Comparison of ENCODE assay signal across 18 mouse cellular contexts in the genomic region with DNA sequence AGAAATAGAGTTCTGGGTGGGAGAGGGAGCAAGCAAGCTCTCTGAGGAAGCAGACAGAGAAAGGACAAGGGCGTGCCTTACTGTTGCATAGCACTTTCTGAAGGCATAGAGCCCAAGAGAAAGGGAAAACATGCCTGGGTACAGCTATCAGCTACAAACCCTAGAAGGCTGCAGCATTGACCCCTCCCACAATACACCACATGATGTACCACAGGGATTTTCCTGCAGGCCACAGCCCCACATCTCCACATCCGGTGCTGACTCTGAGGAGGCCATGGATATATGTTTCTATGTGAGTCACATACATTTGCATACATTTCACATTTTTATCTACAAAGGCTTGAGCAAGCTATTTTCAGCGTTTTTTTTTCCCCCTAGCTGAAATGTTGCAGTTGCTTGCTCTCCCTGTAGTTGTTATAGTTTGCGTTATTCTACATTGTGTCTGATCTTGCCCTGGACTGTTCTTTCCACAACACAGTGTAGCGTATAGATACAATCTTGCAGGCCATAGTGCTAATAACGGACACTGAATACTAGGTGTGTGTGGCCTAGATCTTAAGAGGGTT. TPM values are rescaled to one million over a fixed set of nuclear protein-coding genes. Genes with fewer than 3 reads are reported as not detected.
DNase-seq lines count a peak whose midpoint lies in the region; ATAC-seq and TF ChIP-seq lines count a peak whose summit lies in the region.
"Had no signal": no experiment of that assay in that cellular context is flagged by ENCODE, and none has a peak within 500 bp of the region (broad histone marks: within the 10 kb centered on the region; RNA-seq: fewer than 3 reads in every experiment).

No protein-coding gene starts in this region.

- no peak for ATAC-seq in megakaryocyte progenitor cell, adult 5-6 weeks (replicated peaks; ENCODE audit: poor library complexity)
- ATAC-seq: forebrain, embryonic 14.5 days had no signal

- peak; percentile 24 to 37 for DNase-seq in left cerebral cortex, adult 2 months (ENCODE audit: extremely low spot score in 1 of 2, low spot score in 2 of 2)
- DNase-seq in left cerebral cortex, postnatal 4 days: no peak
- DNase-seq in T-cell, adult 2 months (ENCODE audit: low spot score): peak; percentile 16
- DNase-seq in frontal cortex, postnatal 36 days (ENCODE audit: low spot score in 2 of 2): peak; percentile 54 to 69
- DNase-seq in telencephalon, adult 2 months (ENCODE audit: low read depth, low spot score): peak; percentile 59
- no peak for DNase-seq in heart, adult 8-10 months (ENCODE audit: low spot score)
- DNase-seq: adrenal gland, postnatal 10 days; cerebellum, postnatal 10 days; heart, postnatal 10 days; lung, postnatal 4 days; midbrain, embryonic 14.5 days had no signal

- intact Hi-C loops in left cerebral cortex, adult 2 months (cut with DNase I): no loop called here
- intact Hi-C loops in left cerebral cortex, postnatal 4 days (cut with DNase I): loop anchor here (10.0 kb wide), 1 partner anchor 48 kb away; no protein-coding TSS in a partner anchor

- H3K27ac ChIP-seq in left cerebral cortex, adult 2 months: peak overlapping the region; percentile 98
- H3K27ac ChIP-seq: embryonic facial prominence, embryonic 12.5 days; hindbrain, embryonic 15.5 days; limb, embryonic 12.5 days; liver, embryonic 15.5 days had no signal

- TF ChIP-seq CTCF in left cerebral cortex, adult 2 months (IDR thresholded peaks at IDR 0.05): peak; percentile 10; the same call in 1 of the 2 replicates

- H3K4me3 ChIP-seq in left cerebral cortex, adult 2 months: no peak overlapping the region
- H3K4me3 ChIP-seq: embryonic facial prominence, embryonic 12.5 days; hindbrain, embryonic 15.5 days; kidney, embryonic 15.5 days; limb, embryonic 12.5 days; liver, embryonic 15.5 days had no signal

RNA-seq across cellular contexts. Expression of a gene that starts 49.2 kb away (rescaled TPM):
- total RNA-seq in left cerebral cortex, adult 2 months (2021): 100 to 1,000 TPM; 436 to 450 TPM
- total RNA-seq in left cerebral cortex, postnatal 4 days (2021): 100 to 1,000 TPM; 267 to 280 TPM
- 25.2 and 32.5 TPM in 2 replicates for total RNA-seq in megakaryocyte progenitor cell, adult 5-6 weeks (2015)
- 45.9 and 49.7 TPM in 2 replicates for total RNA-seq in megakaryocyte progenitor cell, adult 5-6 weeks (2017)
- 10 to 100 TPM; 21.9 to 28.6 (median 25.0) TPM for total RNA-seq in heart, adult 8-10 months (2022)

Comparison
In these comparisons a context has a peak if more than half of its experiments do, and no peak if none do; other contexts are left out.
1. DNase-seq: peak in left cerebral cortex, adult 2 months (2 of 2), T-cell, adult 2 months (single experiment), frontal cortex, postnatal 36 days (2 of 2) and telencephalon, adult 2 months (single experiment); none in left cerebral cortex, postnatal 4 days (single experiment) and heart, adult 8-10 months (single experiment).
2. RNA of a gene that starts 49.2 kb away (total RNA-seq): 436 to 450 TPM in left cerebral cortex, adult 2 months and 267 to 280 TPM in left cerebral cortex, postnatal 4 days; 25.2 to 49.7 TPM in megakaryocyte progenitor cell, adult 5-6 weeks and 21.9 to 28.6 TPM in heart, adult 8-10 months; every median in the first group is over 4 times any median in the second.